Comparison of ENCODE assay signal across 11 mouse cellular contexts in the genomic region with DNA sequence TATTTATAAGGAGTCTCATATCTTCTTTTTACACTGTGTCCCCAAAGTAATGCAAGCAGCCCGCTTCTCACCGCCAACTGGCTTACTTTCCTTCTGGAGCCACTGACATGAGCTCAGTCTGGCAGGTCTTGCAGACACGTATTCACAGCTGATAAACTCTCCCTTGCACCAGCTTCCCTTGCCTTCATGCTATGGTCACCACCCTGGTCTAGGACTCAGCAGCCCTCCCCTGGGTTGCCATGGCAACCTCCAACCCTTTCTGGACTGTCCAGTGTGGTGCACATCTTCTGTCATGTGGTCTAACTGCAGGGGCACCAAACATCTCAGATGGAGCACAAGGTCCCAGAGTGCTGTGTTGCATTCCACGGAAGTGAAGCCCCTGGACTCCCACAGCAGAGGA.
DNase-seq lines count a peak whose midpoint lies in the region; ATAC-seq lines count a peak whose summit lies in the region.
"Had no signal": no experiment of that assay in that cellular context is flagged by ENCODE, and none has a peak within 500 bp of the region (broad histone marks: within the 10 kb centered on the region; RNA-seq: fewer than 3 reads in every experiment).

No protein-coding gene starts in this region.

- H3K27ac ChIP-seq in midbrain, embryonic 10.5 days (replicated peaks): no peak overlapping the region; the same call in 1 of the 2 replicates
- no peak overlapping the region for H3K27ac ChIP-seq in midbrain, embryonic 15.5 days
- H3K27ac ChIP-seq in hindbrain, embryonic 15.5 days (replicated peaks): 0 out of 2 replicates have a peak overlapping the region, but pooled peaks have one; percentile 6
- H3K27ac ChIP-seq: liver, embryonic 15.5 days had no signal

- H3K9me3 ChIP-seq in midbrain, embryonic 10.5 days (replicated peaks): 0 out of 2 replicates have a peak, but pooled peaks cover 6% of the 10 kb centered on the region
- H3K9me3 ChIP-seq in midbrain, embryonic 15.5 days: no peaks in the 10 kb centered on the region
- H3K9me3 ChIP-seq in hindbrain, embryonic 15.5 days: no peaks in the 10 kb centered on the region
- H3K9me3 ChIP-seq: liver, embryonic 15.5 days had no signal

- ATAC-seq in midbrain, embryonic 15.5 days (replicated peaks): no peak
- no peak; the same call in 1 of the 2 replicates for ATAC-seq in hindbrain, embryonic 15.5 days (ENCODE audit: low FRiP score, low read depth)

- 63% methylated on average over 4 of the region's 4 CpGs for WGBS in midbrain, embryonic 10.5 days
- 52% methylated on average over 4 of the region's 4 CpGs for WGBS in midbrain, embryonic 15.5 days
- WGBS in hindbrain, embryonic 15.5 days: 44% methylated on average over 4 of the region's 4 CpGs

- peak; percentile 28 for DNase-seq in midbrain, embryonic 10.5 days (ENCODE audit: low spot score)
- DNase-seq in embryo, embryonic 10 days (ENCODE audit: low spot score): peak; percentile 38
- peak; percentile 26 for DNase-seq in skeletal muscle tissue, adult 2 months (ENCODE audit: low read depth, low spot score)
- DNase-seq in kidney, postnatal 36 days: no peak
- no peak for DNase-seq in thymus, postnatal 36 days
- DNase-seq: heart, postnatal 36 days; kidney, adult 9 months; right cerebral cortex, adult 18-20 months had no signal

- H3K4me3 ChIP-seq in midbrain, embryonic 10.5 days: no peak overlapping the region
- no peak overlapping the region for H3K4me3 ChIP-seq in midbrain, embryonic 15.5 days
- H3K4me3 ChIP-seq in hindbrain, embryonic 15.5 days: no peak overlapping the region
- H3K4me3 ChIP-seq: liver, embryonic 15.5 days had no signal

- H3K4me2 ChIP-seq in midbrain, embryonic 15.5 days: no peak overlapping the region
- no peak overlapping the region for H3K4me2 ChIP-seq in hindbrain, embryonic 15.5 days
- H3K4me2 ChIP-seq: liver, embryonic 15.5 days had no signal

- H3K4me1 ChIP-seq in midbrain, embryonic 10.5 days: peaks cover 42% of the 10 kb centered on the region
- peaks cover 46% of the 10 kb centered on the region for H3K4me1 ChIP-seq in midbrain, embryonic 15.5 days
- H3K4me1 ChIP-seq in hindbrain, embryonic 15.5 days (replicated peaks): peaks cover 78% of the 10 kb centered on the region
- H3K4me1 ChIP-seq: liver, embryonic 15.5 days had no signal

- no peak overlapping the region for H3K9ac ChIP-seq in midbrain, embryonic 15.5 days
- H3K9ac ChIP-seq in hindbrain, embryonic 15.5 days: no peak overlapping the region
- H3K9ac ChIP-seq: liver, embryonic 15.5 days had no signal

- H3K27me3 ChIP-seq in midbrain, embryonic 10.5 days (ENCODE audit: low read depth, poor library complexity, severe bottlenecking): no peaks in the 10 kb centered on the region
- H3K27me3 ChIP-seq in midbrain, embryonic 15.5 days (replicated peaks): no peaks in the 10 kb centered on the region
- H3K27me3 ChIP-seq in hindbrain, embryonic 15.5 days: no peaks in the 10 kb centered on the region
- H3K27me3 ChIP-seq: liver, embryonic 15.5 days had no signal

- H3K36me3 ChIP-seq in midbrain, embryonic 10.5 days: no peaks in the 10 kb centered on the region
- H3K36me3 ChIP-seq in midbrain, embryonic 15.5 days (replicated peaks): no peaks in the 10 kb centered on the region
- no peaks in the 10 kb centered on the region for H3K36me3 ChIP-seq in hindbrain, embryonic 15.5 days
- H3K36me3 ChIP-seq: liver, embryonic 15.5 days had no signal

Comparison
In these comparisons a context has a peak if more than half of its experiments do, and no peak if none do; other contexts are left out.
1. DNase-seq: peak in midbrain, embryonic 10.5 days (single experiment), embryo, embryonic 10 days (single experiment) and skeletal muscle tissue, adult 2 months (single experiment); none in kidney, postnatal 36 days (0 of 2) and thymus, postnatal 36 days (0 of 2).